Mouse (Mus musculus): Measurements from ENCODE around the gene Gm1604a. TPM values are rescaled to one million over a fixed set of nuclear protein-coding genes. Genes with fewer than 3 reads are reported as not detected.
"Not testable (repeated sequence)": the region's sequence is repeated elsewhere in the genome, so short reads cannot be mapped to it uniquely, and the experiment has no call there.

Gene Gm1604a
- polyA plus RNA-seq, 1 experiment = not detected

GRCm38 (mm10) chr17:7025764-7026346 lies 487 bp downstream of the Gm1604a start:
- H3K4me3 ChIP-seq (ENCODE audit: insufficient read depth, low read depth, low read length); H3K4me1 ChIP-seq (ENCODE audit: control insufficient read depth, insufficient read depth, insufficient read length, low read length); H3K27ac ChIP-seq (replicated peaks; ENCODE audit: low read depth, low read length): not testable (repeated sequence)

DNA sequence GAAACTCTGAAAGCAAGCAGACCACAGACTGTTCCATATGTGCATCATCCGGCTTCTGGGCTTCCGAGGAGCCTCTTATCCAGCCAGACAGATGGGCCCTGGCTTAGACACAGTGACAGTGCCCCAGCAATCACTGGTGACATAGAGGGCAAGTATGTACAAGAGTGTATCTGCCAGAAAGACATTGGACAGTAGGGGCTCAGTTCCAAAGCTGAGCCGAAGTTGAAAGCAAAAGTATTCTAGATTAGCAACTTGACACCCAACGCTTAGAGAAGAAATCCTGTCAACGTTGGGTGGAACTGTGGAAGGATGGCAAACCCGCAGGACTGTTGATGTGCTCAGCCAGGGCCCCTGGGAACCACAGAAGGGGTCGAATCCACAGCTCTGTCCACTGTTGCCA lies 4.8 kb downstream of the Gm1604a start:
- H3K27ac ChIP-seq (replicated peaks; ENCODE audit: low read depth, low read length); H3K4me3 ChIP-seq (ENCODE audit: insufficient read depth, low read depth, low read length); H3K4me1 ChIP-seq (ENCODE audit: control insufficient read depth, insufficient read depth, insufficient read length, low read length): not testable (repeated sequence)

- H3K27ac ChIP-seq (replicated peaks; ENCODE audit: low read depth, low read length); H3K4me1 ChIP-seq (ENCODE audit: control insufficient read depth, insufficient read depth, insufficient read length, low read length); H3K4me3 ChIP-seq (ENCODE audit: insufficient read depth, low read depth, low read length): not testable (repeated sequence)
Measured at GRCm38 (mm10) chr17:7030622-7031174, 5.3 kb downstream of the Gm1604a start.

- not testable (repeated sequence) for H3K4me1 ChIP-seq (ENCODE audit: control insufficient read depth, insufficient read depth, insufficient read length, low read length); H3K27ac ChIP-seq (replicated peaks; ENCODE audit: low read depth, low read length); H3K4me3 ChIP-seq (ENCODE audit: insufficient read depth, low read depth, low read length)
Measured at GRCm38 (mm10) chr17:7033192-7034166, 8.1 kb downstream of the Gm1604a start.

- not testable (repeated sequence) for H3K27ac ChIP-seq (replicated peaks; ENCODE audit: low read depth, low read length); H3K4me1 ChIP-seq (ENCODE audit: control insufficient read depth, insufficient read depth, insufficient read length, low read length); H3K4me3 ChIP-seq (ENCODE audit: insufficient read depth, low read depth, low read length)
Measured at GRCm38 (mm10) chr17:7068997-7069539, 43.7 kb downstream of the Gm1604a start.

- not testable (repeated sequence) for H3K27ac ChIP-seq (replicated peaks; ENCODE audit: low read depth, low read length); H3K4me3 ChIP-seq (ENCODE audit: insufficient read depth, low read depth, low read length); H3K4me1 ChIP-seq (ENCODE audit: control insufficient read depth, insufficient read depth, insufficient read length, low read length)
Measured at GRCm38 (mm10) chr17:7069561-7070240, 44.3 kb downstream of the Gm1604a start.

- not testable (repeated sequence) for H3K4me3 ChIP-seq (ENCODE audit: insufficient read depth, low read depth, low read length); H3K27ac ChIP-seq (replicated peaks; ENCODE audit: low read depth, low read length); H3K4me1 ChIP-seq (ENCODE audit: control insufficient read depth, insufficient read depth, insufficient read length, low read length)
Measured at GRCm38 (mm10) chr17:7074494-7074893, 49.1 kb downstream of the Gm1604a start.

GRCm38 (mm10) chr17:7075519-7075918 lies 50.2 kb downstream of the Gm1604a start:
- not testable (repeated sequence) for H3K4me1 ChIP-seq (ENCODE audit: control insufficient read depth, insufficient read depth, insufficient read length, low read length); H3K27ac ChIP-seq (replicated peaks; ENCODE audit: low read depth, low read length); H3K4me3 ChIP-seq (ENCODE audit: insufficient read depth, low read depth, low read length)

- not testable (repeated sequence) for H3K4me1 ChIP-seq (ENCODE audit: control insufficient read depth, insufficient read depth, insufficient read length, low read length); H3K27ac ChIP-seq (replicated peaks; ENCODE audit: low read depth, low read length); H3K4me3 ChIP-seq (ENCODE audit: insufficient read depth, low read depth, low read length)
Measured at GRCm38 (mm10) chr17:7079558-7079957, 54.2 kb downstream of the Gm1604a start.

- not testable (repeated sequence) for H3K27ac ChIP-seq (replicated peaks; ENCODE audit: low read depth, low read length); H3K4me3 ChIP-seq (ENCODE audit: insufficient read depth, low read depth, low read length); H3K4me1 ChIP-seq (ENCODE audit: control insufficient read depth, insufficient read depth, insufficient read length, low read length)
Measured at GRCm38 (mm10) chr17:7084523-7084922, 59.2 kb downstream of the Gm1604a start.

- H3K4me3 ChIP-seq (ENCODE audit: insufficient read depth, low read depth, low read length); H3K27ac ChIP-seq (replicated peaks; ENCODE audit: low read depth, low read length); H3K4me1 ChIP-seq (ENCODE audit: control insufficient read depth, insufficient read depth, insufficient read length, low read length): not testable (repeated sequence)
Measured at GRCm38 (mm10) chr17:7085469-7086168, 60.3 kb downstream of the Gm1604a start.

DNA sequence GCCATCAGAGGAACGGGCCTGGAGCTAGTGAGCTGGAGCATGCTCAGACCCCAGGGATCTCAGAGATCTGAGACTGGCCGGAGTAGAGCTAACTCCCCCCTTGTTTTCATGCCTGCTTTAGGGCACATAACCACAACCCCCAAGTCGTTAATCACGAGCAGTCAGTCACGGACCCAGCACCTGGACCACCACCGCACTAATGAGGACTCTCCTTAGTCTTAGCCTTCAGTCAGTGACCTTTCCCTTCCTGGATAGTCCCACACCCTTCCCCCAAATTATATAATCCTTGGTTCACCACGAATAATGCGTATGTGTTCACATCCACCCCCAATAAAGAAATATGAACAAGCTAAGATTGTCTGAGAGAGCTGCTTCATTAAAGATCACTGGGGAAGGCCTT lies 61.5 kb downstream of the Gm1604a start:
- H3K4me3 ChIP-seq (ENCODE audit: insufficient read depth, low read depth, low read length); H3K4me1 ChIP-seq (ENCODE audit: control insufficient read depth, insufficient read depth, insufficient read length, low read length); H3K27ac ChIP-seq (replicated peaks; ENCODE audit: low read depth, low read length): not testable (repeated sequence)

- not testable (repeated sequence) for H3K4me3 ChIP-seq (ENCODE audit: insufficient read depth, low read depth, low read length); H3K27ac ChIP-seq (replicated peaks; ENCODE audit: low read depth, low read length); H3K4me1 ChIP-seq (ENCODE audit: control insufficient read depth, insufficient read depth, insufficient read length, low read length)
Measured at GRCm38 (mm10) chr17:7097835-7098519, 72.6 kb downstream of the Gm1604a start.

GRCm38 (mm10) chr17:7099096-7099495 lies 73.7 kb downstream of the Gm1604a start:
- H3K27ac ChIP-seq (replicated peaks; ENCODE audit: low read depth, low read length); H3K4me3 ChIP-seq (ENCODE audit: insufficient read depth, low read depth, low read length); H3K4me1 ChIP-seq (ENCODE audit: control insufficient read depth, insufficient read depth, insufficient read length, low read length): not testable (repeated sequence)
